Mouse (Mus musculus): ENCODE results near the gene Fam155a.
A peak's percentile ranks its signal among the peaks of the same experiment; 100 is the strongest.

Fam155a gene

DNA sequence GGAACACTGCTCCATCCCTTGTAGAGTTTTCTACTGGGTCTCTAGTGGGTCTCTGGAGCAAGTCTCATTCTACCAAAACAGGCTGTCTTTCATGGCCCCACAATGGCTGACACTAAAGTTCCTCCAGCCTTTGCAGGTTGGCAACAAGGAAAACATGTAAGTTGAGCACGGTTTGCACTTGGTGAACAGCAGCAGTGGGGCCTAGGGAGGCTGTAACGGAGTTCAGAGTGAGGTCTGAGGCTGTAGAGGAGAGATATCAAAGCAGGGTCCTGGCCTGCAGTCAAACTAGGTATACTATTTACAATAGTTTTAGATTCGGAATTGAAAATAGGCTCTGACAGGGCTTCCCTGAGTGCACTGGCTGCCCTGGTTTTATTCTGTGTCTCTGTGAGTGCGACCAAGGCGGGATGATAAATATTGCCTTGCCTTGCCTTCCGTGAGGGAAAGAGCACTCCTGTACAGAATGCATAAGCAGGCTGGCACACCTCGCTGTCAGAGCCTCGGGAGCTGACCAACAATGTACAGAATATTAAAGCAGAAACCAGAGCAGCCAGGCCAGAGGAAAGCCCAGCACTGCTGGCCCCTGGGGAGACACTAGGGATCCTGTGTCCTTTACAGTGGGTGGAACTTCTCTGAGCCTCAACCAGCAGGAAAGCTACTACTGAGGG is 277.3 kb downstream of the Fam155a start:
- DNase-seq (ENCODE audit: low read depth, low spot score), result no peak

DNA sequence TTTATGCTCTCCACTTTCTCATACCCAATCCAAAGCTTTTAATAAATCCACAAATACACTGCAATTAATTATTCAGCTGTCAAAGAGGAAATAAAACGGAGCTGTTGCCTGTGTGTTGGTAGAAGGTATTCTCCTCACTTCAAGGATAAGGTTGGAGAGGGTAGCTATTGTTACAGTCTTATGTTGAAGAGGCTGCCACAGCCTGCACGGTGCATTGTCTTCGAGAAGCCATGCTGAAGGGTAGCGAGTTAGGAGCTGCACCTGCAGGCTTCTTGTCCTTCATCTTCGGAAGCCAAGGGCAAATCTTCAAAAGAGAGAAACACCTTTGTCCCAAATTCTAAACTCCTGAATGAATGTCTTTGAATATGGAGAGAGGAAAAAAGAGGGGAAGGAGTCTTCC is 288.4 kb downstream of the Fam155a start:
- DNase-seq (ENCODE audit: low read depth, low spot score), result peak; percentile 54

DNA sequence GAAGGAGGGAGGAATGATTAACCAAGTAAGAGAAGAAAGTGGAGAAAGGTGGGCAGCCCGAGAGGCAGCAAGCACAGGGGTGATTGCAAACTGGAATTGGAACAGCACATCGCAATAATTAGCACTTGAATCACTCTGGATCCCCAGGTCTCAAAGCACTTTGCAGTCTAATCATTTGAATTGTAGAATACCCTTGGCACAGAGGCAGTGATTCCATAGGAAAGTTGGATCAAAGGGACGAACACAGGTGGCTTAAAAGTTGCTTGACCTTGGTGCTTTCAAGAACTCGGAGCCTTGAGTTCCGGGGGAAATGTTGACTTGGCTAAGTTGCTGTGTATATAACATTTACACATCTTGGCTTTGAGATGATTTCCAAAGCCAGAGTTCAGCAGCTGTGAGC is 299.7 kb downstream of the Fam155a start:
- peak; percentile 85 for DNase-seq (ENCODE audit: low read depth, low spot score)

DNA sequence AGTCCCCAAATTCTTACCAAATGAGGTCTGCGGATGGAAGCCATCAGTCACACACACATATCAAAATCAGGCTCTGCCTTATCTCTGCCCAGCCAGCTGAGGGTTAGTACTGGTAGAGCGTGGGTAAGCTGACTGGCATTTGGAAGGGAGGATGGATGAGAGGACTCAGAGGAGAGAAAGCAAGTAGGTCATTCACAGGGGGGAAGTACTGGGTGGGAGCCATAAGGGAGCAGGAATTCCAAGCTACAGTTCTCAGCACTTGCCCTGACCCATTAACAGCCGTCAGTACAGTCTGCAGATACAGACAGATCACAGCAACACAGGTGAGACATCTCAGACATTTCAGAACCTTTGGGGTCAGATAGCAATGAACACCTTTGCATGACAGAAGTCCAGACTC is 300.8 kb downstream of the Fam155a start:
- peak; percentile 24 for DNase-seq (ENCODE audit: low read depth, low spot score)

DNA sequence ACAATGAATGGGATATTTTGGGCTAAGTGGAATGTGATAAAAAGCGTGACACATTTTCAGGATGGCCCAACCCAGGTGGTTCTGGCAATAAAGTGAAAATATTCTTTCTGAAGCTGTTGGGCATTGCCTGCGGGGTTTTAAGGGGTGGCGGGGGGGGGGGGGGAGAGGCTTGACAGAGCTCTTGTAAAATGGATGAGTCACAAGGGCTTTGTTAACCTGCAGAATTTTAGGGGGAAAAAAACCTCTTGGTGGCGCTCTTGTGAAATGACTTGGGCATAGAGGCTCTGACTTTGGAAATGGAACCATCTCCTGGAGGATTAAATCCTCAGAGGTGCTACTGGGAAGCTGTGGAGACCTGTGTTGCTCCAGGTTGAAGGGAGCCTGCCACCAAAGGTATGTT is 309.9 kb downstream of the Fam155a start:
- DNase-seq (ENCODE audit: low read depth, low spot score), result peak; percentile 7

DNA sequence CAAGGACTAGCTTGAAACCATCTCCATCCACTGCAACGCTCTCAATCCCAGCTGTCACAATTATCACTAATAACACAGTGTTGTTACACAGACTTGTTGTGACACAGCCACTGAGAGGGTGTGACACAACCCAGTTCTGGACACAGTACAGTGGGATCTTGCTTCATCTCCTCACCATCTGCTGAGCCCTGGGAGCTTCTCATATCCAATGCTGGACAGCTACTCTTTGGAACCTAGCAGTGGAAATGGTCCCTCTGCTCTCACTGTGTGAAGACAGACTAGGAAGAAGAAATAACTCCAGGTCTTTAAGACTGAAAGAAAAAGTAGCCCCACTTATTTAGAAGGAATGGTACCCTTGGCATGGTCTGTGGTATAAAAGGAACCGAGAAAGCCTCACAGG is 310.3 kb downstream of the Fam155a start:
- no peak for DNase-seq (ENCODE audit: low read depth, low spot score)

DNA sequence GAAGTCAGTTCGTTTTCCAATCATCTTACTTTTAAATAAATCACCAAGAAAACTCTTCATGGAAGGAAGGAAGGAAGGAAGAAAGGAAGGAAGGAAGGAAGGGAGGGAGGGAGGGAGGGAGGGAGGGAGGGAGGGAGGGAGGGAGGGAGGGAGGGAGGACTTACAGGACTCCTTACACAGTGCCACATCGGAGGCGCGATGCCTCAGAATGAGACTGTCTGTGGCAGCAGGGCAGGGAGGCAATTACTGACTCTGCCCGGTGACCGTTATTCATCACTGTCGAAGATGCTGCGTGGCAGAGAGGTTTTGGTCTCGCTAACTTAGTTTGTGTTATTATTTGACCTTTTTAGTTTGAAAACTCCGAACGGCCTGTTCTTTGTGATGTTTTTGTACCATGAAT is 312.3 kb downstream of the Fam155a start:
- no peak for DNase-seq (ENCODE audit: low read depth, low spot score)

DNA sequence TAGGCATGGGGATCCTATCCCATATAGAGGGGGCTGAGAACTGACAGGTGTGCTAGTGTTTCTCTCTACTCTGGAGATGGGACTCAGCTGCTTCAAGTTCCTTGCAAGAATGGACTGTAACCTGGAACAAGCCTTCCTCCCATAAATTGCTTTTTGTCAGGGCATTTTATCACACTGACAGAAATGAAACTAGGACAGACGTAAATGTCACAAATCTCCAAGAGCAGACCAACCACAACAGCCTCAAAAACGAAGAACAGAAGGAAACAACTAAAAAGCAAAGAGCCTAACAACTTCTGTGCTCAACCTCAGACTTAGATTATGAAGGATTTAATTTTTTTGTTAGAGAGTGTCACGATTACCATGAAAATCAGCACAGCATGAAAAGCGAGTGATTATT is 315.8 kb downstream of the Fam155a start:
- no peak for DNase-seq (ENCODE audit: low read depth, low spot score)

DNA sequence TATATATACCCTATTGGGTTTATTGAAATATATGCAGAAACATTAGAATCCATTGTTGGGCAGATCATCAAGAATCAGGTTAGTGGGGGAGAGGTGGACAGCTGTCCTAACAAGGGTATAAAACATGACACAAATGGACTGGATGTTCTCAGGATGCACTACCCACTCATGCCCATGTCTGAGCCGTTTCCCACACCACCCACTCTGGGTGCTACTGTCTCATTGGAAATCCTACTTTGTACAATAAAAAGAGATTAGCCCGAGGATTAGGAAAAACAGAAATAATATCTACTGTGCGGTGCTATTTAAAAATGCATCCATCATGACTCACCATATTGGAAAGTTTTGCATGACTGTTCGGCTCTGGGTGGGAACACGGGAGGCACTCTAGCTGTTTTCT is 317.2 kb downstream of the Fam155a start:
- DNase-seq (ENCODE audit: low read depth, low spot score), result no peak

DNA sequence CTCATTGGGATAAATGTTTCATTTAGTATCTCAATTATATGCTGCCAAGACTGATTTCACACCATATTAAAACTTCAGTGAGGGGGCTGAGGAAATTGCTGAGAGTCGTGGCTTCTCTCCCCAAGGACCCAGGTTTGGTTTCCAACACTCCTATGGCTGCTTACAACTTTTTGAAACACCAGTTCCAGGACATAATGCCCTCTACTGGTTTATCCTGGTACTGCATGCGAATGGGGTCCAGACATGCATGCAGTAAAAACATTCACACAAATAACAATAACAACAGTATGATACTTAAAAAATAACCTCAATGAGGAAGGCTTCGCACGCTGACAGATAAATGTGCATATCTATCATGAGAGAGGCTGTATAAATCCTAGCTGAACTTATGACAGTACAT is 319.4 kb downstream of the Fam155a start:
- peak; percentile 64 for DNase-seq (ENCODE audit: low read depth, low spot score)

DNA sequence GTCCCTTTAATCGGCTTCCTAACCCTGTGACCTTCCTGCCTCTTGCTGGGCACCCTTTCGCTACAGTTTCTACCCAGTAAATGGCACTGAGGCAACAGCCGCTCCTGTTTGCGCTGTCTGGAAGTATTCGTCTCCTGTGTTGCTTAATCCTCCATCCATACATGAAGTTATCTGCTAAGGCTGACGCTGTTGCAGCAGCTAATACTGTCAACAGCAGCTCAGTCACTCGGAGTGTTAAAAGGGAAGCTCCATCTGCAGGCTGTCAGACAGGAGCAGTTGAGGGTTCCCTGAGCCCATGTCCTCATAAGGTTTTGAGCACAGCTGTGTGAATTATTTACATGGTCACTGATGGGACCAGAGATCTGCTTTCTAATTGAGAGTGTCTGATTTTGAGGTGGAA is 322.3 kb downstream of the Fam155a start:
- no peak for DNase-seq (ENCODE audit: low read depth, low spot score)

DNA sequence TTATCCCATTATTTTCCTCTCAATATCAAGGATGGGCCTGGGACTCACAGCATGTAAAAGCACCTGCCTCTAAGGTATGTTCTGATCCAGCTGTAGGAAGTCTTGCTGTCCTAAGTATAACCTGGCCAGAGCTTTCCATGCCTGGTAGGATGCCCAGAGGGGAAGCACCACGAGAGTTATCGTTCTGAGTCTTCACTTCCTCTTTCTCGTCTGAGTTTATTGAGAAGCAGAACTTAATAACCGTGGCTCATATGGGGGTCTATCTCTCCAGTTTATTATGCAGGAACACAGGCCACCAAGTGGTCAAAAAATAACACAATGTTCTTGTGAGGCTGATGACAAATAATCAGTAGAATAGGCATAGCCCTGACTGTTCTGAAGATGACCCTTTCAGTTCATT is 333.1 kb downstream of the Fam155a start:
- no peak for DNase-seq (ENCODE audit: low read depth, low spot score)

DNA sequence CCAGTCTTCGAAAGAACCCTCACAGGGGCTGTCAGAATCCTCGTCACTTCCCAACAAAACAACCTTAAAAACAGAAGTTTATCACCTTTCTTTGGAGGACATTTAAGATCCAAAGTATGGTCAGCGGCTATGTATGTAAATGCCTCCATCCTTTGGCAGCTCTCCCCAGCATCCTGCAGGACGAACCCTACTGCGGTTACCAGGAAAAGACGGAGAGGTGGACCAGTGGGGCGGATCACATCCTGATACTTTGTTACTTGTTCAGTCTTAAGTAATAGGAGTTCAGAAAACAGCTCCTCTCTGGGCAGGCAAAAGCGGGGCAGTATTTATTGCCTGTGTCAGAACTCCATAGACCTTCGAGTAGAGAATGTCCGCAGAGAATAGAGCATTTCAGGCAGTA is 335.5 kb downstream of the Fam155a start:
- DNase-seq (ENCODE audit: low read depth, low spot score), result no peak

DNA sequence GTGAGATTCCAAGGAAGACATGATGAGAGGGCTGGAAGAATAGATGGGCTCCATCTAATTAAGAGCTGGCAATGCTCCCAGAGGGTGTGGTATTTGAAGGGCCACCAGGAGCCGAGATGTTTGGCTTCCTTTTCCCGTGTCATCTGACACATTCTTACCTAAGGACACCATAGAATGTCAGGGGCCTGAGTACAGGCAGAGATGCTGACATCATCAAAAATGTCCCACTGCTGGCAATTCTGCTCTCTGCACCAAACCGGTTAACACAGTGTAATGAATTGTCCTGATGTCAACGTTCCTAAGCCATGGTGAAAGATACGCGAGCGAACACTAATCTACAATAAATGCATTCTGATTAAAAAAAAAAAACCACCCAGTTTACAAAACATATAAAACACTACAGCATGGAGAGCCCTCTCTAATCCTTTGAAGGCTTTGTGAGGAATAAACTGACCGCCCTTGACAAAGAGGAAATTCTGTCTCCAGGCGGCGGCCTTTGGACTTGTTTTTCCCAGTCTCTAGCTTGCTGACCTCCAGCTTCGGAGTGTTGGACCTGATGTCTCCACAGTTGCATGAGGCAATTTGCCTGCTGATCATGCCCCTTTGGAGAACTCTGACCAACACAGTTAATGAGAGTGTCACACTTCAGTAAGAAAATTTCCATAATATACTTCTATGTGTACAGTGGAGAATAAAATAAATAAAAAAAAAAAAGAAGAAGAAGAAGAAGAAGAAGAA is 338.2 kb downstream of the Fam155a start:
- no peak for DNase-seq (ENCODE audit: low read depth, low spot score)

DNA sequence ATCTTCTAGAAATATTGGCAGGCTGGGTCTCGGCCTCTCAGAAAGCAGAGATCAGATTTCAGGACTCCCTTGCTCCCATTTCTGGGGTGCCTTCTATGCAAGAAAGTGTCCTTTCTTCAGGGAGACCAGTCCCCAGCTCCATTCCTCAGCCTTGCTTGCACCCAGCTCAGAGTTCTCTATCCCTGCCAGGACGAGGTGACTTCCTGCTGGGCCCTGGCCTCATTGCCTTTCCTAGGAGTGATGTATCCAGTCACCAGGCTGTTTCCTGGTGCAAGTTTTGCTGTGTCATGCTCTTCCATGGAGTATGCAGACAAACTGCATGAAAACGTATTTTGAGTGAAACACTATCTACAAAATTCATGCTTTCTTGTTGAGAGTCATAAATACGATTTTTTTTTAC is 342.1 kb downstream of the Fam155a start:
- DNase-seq (ENCODE audit: low read depth, low spot score), result no peak

DNA sequence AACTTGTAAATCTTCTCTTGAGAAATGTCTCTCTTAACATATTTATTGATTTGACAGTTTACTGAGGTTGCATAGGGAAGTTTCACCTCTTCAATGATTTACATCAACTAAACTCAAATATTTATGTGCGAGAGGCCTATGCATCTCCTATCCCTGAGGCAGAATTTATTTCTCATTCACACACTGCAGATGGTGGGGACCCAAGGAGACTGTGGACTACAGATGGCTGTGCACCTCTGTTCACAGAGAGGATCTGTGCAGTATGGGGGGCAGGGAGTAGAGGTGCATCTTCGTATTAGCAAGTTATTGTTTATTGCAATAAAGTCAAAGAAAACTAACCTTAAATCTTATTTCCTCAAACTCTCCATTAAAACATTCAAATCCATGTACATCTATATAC is 346.9 kb downstream of the Fam155a start:
- DNase-seq (ENCODE audit: low read depth, low spot score), result no peak

DNA sequence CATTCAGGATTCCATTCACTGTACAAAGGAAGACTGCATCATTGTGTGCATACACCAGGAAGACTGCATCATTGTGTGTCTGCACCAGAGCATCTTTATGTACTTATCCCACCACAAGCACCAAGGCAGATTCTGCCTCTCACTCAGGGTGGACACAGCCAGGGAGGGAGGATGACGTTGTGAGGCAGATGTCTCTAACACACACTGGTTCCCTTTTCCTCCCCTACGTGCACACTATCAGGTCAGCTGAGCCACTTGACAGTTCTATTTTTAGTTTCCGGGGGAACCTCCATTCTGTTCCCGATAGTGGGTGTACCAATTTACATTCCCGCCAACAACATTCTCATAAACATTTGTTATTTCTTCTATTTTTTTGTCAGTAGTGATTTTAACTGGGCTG is 347.4 kb downstream of the Fam155a start:
- no peak for DNase-seq (ENCODE audit: low read depth, low spot score)

DNA sequence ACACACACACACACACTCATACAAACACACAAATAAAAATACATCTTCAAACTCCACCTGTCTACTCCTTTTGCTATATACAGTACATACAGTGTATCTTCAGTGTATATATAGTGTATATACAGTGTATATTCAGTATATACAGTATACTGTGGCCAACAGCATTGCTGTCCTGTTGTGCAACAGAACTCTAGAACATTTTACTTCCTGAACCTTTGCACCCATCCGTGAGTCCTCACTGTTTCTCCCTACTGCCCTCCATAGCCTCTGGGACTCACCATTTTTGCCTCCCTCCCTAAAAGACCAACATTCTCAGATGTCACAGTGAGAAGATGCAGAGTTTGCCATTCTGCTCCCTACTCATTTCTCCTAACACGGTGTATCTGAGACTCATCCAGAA is 347.8 kb downstream of the Fam155a start:
- no peak for DNase-seq (ENCODE audit: low read depth, low spot score)

DNA sequence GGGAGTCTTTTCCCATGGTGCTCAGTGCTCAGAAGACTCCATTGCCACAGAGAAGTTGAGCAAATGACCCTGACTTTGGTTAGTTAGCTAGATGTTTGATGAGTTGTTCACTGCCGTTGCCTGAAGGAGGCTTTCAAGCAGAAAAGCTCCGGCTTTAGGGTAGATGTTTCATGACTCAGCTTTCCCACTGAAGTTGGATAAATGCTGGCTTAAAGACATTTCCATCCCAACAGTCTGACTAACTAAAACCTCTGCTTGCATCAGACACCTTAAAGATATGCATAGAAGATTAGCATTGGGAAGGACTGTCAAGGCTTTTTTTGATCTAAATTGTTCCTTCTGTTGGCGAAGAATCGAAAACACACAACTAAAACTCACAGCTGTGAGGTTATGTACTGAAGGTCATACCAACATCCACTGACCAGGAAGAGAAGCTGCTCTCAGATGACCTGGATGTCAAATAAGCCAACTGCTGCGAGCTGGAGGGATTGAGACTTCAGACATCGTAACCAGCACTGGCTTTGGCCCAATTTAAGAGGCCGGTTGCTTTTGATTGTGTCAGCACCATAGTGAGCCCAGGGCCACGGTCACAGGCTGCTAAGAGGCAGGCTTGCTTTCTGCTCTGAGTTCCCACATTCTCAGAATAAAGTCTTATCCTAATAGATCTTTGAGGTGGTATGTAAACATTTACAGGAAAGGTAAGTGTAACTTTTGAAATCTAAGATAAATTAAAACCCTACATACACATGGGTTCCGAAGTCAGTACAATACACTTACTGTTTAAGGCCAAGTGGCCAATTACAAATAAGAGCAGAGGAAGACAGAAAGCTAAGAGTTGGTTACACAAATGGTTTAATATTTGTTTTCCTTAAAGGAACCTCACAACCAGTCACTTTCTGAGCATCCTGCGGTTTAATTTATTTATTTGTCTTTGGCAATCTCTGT is 351.8 kb downstream of the Fam155a start:
- no peak for DNase-seq (ENCODE audit: low read depth, low spot score)

DNA sequence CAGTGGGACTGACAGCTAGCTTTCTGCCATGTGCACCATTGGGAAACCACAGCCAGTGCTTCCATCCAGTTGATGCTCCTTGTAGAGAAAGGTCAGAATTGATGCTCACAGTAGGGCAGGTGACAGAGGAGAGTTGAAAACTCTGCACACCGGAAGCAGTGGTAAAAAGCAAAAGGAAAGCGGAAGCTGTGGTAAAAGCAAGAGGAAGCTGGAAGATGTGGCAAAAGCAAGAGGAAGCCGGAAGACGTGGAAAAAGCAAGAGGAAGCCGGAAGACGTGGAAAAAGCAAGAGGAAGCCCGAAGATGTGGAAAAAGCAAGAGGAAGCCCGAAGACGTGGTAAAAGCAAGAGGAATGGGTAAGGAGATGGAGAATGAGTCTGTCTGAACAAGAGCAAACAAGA is 354.8 kb downstream of the Fam155a start:
- DNase-seq (ENCODE audit: low read depth, low spot score), result no peak

DNA sequence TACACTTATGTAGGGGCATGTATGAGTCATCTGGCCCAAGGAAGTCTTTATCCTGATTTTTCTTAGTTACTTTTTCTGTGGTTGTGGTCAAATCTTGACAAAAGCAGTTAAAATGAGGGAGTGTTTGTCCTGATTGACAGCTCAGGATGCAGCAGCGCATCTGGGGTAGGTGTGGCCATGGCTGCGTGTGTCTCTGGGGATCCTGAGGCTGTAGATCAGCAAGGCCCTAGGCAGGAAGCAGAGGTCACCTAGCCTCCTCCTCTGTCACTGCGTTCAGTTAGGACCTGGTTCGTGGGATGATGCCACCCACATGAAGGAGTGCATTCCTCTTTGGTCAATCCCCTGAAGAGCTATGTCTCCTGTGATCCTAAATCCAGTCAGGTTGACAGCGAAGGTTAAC is 362.5 kb downstream of the Fam155a start:
- DNase-seq (ENCODE audit: low read depth, low spot score), result no peak

DNA sequence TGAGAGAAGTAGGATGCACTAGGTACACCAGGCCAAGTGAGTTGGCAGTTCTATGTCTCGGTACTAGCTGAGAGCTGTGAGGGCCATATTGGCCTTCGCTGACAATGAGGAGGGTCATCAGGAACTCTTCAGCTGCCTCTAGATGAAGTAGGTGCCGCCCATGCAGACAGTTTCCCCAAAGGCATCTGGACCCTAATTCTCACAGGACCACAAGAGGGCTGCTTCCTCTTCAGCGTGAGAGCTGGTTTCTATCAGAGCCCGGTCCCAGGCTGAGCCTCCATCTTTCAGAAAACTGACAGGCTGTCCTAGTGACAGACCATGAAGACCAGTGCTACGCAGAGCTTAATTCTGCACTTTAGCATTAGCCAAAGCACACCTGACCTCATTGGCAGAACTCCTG is 364.8 kb downstream of the Fam155a start:
- no peak for DNase-seq (ENCODE audit: low read depth, low spot score)

DNA sequence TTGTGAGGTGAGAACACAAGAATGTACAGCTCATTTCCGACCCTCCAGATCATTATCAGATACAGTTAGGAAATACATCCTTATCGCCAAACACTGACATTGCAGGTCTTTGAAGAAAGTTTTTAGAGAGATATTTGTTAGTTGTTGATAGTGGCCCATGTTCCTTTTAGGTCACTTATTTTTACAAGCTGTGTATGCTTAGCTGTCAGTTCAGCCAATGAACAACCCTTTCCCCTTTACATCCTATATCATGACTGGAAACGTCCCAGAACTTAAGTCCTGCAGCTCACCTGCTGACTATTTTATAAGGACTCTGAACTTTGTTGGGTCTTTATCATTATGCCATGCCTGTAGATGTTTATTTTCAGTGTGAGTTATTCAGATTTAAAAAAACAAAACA is 366.3 kb downstream of the Fam155a start:
- DNase-seq (ENCODE audit: low read depth, low spot score), result no peak
